Mouse (Mus musculus) forelimb bud, embryonic 11.5 days (tissue): ENCODE results near the gene Wasl.

Source experiments
- DNase-seq: peaks from one replicate; pipeline ENCODE4 v3.0.0-alpha.2; 2012; ENCODE audit warnings: low read depth, low spot score

Wasl gene

DNA sequence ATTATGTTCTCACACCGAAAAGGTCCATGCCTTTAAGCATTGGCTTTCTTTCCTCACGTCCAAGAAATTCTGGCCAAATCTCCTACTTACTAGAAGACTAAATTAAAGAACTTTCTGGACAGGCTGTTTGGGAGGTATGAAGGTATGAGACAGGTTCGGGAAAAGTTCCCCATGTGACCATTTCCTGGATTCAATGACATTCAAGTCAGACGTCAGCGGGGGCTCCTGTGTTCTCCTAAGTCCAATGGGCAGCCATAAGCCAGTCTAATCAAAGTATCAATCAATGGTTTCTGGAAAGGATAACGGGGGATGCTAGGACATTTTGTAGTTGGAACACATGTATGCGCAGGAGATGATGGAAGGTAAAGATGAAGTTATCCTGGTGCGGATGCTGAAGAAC, 59.2 kb downstream of the Wasl start:
- no peak for DNase-seq

DNA sequence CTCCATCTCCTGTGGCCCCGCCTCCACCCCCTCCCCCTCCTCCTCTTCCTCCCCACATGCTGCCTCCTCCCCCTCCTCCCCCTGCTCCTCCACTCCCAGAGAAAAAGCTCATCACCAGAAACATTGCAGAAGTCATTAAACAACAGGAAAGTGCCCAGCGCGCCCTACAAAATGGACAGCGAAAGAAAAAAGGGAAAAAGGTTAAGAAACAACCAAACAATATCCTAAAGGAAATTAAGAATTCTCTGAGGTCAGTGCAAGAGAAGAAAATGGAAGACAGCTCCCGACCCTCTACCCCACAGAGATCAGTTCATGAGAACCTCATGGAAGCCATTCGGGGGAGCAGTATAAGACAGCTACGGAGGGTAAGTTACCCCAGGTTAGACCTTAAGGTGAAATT, 60.5 kb downstream of the Wasl start:
- DNase-seq = no peak

DNA sequence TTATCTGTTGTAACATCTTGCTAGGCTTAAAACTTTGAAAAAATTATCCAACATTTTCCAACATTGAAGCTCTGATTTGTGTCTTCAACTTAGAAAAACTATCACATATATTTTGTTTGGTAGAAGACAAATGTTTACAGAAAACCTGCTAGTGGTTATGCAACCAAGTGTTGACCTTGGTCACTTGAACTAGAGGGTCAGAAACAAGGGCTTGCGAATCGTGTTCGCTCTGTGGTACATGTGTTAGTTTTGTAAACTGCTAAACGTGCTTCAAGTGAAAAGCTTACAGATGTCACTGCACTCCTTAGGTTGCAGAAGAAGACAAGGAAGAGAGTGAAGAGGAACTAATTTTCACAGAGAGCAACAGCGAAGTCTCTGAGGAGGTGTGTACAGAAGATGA, 61.8 kb downstream of the Wasl start:
- DNase-seq = no peak

DNA sequence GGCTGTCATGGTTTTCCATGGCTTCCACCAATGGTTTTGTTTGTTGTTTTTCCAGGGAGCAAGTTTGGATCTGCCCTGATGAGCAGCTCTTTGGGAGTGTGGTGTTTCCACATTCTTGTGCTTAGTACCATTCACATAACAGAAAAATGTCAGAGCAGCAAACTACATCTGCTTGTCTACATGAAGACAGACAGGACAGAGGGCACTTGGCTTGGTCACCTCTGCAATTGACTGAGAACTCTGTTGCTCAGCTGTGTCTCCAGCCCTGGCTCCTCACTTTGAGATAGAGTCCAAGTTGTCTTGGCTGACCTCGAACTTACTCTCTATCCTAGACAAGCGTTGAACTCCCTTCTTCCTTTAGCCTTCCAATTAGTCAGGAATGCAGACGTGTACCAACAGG, 62.5 kb downstream of the Wasl start:
- DNase-seq = no peak

DNA sequence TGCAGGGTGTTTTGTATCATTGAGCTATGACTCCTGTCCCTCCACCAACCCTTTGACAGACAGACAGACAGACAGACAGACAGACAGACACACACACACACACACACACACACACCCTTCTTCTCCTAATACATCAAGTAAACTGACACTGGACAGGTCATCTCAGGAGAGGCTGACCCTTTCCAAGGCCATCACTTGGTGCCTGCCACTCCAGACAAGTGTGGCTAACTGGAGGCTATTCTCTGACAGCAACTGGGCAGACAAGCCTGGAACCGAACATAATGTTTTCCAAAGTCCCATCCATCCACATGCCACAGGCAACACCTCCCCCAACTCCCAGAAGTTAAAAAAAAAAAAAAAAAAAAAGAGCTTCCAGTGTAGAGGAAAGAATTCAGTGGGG, 63.1 kb downstream of the Wasl start:
- DNase-seq = no peak

DNA sequence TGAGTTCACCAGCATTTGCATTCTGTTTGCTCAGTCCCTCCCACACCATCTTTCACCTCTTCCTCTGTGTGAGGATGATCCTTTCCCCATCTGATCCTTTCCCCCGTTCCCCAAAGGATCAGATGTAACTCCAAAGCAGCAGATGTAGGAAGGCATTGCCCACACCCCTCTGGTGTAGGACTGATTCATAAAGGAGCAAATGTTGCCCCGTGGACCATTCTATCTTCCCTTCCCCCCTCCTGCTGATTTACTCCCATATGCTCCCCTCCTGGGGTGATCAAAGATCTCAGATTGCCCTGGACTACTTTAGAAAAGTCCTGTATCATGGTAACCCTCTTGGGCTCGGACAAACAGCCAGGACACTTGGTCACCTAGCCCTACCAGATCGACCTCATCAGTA, 64.1 kb downstream of the Wasl start:
- no peak for DNase-seq

DNA sequence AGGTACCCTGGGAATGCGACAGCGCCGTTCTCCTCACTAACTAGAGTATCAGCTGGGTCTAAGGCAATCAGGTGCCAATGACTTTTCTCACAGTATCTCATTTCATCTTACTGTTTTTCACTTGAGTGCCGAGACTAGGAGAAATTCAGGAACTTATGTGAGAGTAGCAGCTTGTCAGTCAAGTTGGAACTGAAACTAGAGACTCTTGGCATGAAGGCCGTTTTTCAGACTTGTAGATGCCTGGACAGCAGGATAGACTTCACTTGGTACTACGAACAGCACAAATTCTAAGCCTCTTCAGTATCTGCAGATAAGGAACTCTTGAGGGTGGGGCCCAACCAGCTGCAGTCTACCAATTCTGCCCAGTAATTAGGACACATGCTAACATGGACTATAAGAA, 64.7 kb downstream of the Wasl start:
- no peak for DNase-seq

DNA sequence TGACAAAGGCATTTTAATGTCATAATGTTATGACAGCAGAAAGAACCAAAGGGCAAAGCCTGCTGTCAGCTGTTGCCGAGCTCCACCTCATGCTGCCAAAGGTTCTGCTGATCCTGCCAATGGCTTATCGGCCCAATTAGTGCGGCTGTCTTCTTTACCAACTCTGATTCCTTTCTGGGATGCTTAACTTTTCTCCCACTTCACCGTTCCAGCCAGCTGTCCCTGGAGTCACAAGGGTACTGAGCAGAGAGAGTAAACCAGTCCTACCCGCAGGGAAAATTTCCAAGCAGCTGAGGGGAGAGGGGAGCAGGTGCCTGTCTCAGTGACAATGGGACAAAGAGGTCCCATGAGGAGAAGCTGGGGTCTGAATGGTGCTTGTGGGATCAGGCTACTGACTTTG, 65.2 kb downstream of the Wasl start:
- DNase-seq = no peak

DNA sequence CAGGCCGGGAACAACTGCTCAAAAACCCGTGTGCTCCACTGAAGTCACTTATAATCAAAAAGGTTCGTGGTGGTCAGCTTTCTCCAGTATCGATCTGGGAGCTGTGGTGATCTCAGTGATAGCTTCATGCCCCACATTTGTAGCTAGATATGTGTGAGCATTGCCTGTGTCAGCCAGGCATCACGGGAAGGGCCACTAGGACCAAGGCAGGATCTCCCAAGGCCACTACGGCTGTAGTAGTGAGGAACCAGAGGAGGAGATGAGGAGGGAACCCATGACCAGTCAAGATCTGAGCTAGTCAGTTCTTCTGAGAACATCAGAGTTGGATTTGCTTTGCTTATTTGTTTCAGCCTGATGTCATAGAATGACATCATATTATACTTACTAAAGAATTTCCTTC, 65.6 kb downstream of the Wasl start:
- no peak for DNase-seq

DNA sequence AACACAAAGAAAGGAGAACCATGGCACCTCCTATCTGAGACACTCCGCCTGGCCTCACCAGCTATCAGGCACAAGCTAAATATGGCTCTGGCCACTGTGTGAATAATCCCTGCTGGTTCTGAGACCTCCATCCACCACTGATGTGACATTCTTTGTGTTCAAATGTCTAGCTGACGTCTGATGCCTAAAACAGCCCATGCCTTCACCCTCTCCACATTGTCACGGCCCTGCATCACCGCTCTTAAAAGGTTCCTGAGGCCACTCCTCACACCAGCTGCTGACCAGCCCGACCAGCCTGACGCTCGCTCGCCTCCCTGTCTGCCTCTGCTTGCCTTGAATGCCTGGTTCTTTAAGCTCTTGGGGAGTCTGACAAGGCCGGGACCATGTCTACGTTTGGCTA, 67.3 kb downstream of the Wasl start, which contains the start of gene Lmod2:
Gene Lmod2, plus strand, starts transcription at position 263 of the 400 bp plus-strand sequence.
- DNase-seq = no peak

DNA sequence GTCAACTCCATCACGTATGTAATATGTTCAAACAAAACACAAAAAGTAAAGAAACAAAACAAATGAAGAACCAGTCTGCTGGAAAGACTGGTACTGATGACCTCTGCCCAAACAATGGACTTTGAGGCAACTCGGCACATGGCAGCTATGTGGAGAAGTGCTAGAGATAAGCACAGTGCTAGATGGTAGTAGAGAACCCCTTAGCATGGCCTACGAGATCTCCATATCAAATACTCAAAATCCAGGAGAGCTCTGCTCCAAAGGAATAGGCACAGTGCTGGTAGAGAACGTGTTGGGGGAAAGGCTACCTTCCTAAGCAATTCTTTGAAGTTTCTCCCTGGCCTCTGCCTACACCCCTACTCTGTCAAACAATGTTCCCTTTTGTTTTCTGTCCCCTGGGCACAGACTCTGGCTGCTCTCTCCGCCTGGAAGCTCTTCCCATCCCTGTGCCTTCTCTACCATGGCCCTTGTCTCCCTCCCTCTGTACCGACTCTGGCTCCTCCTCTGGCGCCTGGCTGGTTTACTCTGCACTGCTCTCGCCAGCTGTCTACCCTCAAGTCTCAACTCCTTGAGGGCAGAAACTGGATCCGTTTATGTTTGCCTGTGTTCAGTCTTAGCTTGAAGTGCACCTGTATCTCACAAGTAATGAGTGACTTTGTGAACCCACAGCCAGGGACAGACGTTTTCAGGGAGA, 73.1 kb downstream of the Wasl start:
- DNase-seq = no peak

DNA sequence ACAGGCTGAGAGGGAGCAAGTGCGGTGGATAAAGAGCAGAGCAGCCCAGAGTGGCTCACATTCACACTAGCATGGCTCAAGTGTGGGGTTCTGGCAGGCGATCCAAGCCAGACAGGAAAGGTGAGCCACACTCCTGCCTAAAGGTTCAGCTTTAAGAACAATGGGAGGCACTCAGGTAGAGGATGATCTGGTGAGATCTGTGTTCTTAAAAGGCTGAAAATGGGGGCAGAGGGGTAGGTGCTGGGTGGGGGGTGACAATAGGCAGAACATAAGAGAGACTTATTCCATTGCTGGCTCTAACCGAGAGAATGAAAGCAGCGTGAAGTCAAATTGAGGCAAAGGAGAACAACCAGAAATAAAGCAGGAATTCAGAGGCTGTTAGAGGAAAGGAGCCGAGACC, 74.5 kb downstream of the Wasl start:
- no peak for DNase-seq

DNA sequence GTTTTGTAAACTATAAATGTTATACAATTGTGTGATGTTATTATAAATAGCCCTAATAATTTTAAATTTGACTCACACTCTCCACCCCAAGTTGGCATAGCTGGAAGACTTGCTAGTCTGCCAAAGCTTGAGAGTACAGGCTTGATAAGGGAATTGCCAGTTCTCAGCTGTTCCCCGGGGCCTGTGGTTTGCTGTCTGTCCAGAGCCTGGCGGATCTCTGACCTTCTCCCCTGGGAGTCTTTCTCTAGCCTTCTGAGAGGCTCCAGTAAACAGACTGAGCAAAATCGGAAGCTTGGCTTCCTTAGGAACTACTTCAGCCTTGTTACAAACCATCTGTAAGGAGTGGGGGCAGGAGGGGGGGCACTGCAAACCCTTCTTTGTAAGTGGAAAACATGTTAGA, 77.9 kb downstream of the Wasl start:
- no peak for DNase-seq

DNA sequence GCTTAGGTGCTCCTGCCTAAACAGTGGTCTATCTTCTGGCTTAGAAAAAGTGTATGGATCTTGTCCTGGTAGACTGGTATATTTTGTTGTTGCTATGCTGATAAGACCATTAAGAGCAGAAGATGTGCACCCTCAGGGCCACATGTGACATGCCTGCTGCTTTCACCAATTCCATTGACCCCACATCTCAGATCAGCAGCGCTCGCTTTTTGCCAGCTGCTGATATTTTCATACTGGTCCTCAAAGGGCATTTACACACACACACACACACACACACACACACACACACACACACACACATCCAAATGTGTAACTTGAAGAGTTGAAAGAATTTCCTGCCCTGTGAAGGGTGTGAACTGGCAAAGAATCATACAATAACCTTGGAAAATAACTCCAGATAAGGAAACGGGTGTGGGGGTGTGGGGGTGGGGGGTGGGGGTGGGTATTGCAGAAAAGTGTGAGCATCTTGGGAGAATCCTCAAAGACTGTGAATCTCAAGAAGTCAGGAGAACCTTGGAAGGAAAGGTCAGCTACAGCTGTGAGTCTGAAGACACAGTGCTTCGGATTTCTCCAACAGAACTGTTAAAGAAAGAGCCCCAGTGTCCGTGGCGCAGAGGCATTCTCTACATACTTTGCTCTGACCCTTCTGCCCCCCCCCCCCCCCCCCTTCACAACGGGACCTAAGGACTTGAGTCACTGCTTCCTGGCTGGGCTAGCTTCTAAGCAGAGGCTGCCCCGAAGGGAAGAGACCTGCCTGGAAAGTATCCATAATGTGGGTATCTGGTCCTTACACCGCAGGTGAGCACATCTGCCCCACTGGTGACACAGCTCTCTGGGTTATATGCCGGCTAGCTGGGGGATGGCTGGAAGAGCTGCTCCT, 79.1 kb downstream of the Wasl start:
- DNase-seq = no peak

DNA sequence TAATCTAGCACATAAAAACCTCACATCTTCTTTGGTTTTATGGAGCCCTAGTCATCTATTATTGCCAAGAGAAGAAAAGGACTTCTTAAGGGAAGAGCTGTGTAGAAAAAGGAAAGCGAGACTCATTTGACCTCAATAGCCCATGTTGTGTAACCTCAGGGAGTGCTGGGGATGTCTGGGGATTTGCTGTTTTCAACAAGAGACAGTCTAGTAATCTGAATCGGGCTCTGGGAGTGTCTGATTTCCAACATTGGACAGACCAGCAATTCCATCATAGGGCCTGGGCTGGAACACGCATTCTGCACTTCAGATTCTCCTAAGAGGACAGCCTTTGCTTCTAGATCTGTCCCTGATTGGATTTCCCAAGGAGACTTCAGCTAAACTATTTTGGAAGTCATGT, 81.4 kb downstream of the Wasl start:
- no peak for DNase-seq

DNA sequence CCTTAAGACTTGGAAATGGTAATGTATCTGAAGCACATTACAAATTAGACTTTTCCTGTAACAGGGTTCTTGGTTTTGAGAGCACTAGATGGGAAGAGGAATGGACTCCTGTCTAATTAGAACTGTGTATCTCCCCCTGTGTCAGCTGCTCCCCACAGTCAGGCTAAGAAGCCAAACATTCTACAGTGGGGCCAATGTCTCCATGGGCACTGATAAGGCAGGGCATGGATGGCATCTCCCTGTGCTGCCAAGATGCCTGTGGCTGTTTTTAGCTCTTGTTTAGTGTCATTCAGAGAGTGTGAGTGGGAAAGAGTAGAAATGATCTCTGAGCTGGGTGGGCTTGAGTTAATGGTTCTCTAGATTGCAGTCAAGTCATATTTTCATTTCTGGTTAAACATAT, 91.5 kb downstream of the Wasl start:
- no peak for DNase-seq

DNA sequence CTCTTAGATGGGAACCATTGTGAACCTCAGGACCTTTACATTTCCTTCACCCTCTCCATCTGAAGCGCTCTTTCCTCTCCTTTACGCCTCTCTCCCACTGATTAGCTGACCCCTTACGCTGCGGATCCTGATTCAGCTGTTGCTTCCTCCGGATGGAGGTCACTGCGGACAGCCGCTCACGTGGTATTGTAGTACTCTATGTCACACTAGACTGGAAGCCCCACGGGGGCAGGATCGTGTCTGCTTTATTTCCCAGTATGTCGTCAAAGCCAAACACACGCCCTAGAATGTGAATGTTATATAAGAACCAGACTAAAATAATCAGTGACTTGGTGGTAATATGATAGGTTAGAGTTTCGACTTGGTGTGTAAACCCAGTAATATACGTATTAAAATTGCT, 92.4 kb downstream of the Wasl start:
- no peak for DNase-seq

DNA sequence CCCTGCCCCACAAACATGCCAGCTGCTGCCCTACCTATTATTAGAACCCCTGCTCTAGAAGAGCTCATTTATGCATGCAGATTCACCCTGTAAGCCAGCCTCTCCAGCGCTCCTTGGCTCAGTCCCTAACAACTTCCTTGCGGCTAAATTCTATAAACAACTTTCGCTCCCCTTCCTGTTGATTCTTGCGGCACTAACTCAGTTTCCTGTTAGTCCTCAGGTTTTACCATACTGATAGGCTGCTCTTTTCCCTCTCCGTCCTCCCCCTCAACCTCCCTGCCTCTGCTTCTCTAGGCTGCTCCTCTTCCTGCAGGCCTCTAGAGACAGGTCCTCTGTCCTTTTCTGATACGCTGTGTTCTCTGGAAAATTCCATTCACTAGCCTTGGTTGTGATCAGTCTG, 93.7 kb downstream of the Wasl start:
- no peak for DNase-seq

DNA sequence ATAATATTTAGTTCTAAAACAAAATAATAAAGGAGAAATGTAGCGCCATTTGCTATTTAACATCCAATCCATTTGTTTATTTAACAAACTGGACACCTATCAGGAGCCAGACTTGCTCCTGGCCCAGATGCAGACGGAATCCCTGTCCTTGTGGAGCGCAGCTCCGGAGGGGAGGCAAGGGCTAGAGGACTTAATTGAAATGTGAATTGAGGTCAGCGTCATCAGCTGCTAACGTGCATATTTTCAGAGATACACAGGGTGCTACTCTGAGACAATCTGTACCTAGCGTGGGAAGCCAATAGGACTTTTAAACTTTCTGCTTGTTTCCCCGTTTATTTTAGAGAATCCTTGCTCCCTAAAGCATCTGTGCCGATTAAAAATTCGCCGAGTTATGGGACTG, 94.5 kb downstream of the Wasl start:
- no peak for DNase-seq

DNA sequence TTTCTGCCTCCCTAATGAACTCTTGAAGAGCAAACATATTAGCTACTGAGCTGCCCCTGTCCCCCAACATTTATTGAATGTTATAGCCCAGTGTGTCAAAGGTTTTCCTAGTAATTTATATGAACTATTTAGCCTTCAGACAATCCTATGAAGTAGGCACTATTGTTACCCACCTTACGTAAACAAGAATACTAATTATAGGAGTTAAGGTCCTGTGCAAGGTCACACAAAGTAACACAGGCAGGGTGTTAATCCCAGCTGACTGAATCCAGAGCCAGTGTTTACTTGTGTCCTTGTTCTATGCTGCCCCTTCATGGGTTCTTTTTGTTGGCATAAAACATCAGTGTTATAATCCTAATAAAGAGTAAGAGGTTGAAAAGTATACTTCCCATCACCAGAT, 95.1 kb downstream of the Wasl start:
- no peak for DNase-seq

DNA sequence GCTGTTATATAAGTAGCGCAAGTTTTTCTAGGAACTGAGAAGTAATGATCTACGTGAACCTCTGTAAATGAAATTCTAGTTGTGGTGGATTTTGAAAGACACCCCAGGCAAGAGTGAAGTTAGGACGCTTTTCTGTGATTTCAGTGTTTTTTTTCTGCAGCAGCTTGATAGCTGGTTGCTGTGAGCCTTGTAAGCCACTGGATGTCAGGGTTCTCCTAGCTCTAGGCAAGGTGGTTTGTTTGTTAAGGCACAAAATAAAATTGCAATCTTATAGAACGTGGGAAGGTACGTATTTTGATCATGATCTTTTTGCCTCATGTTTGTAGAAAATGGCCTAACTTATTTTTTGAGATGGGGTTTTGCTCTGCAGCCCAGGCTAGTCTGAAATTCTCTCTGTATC, 95.8 kb downstream of the Wasl start:
- DNase-seq = no peak

DNA sequence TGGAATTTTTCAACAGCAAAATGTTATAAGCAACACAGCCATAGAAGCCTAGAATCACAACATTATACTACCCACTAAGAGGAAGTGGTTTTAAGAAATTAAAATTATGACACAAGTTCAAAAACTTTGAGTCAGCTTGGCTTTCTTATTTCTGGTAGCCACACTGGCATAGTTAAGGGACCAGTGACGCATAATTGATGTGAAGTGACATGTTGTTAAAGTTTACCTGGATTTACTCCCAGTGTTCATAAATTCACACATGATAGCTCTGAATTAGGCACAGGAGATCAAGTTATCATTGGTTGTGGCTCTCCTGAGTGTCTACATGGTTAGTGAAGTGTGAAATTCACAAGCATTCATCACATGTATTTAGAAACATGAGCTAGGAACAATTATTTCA, 99.9 kb downstream of the Wasl start:
- DNase-seq = no peak

DNA sequence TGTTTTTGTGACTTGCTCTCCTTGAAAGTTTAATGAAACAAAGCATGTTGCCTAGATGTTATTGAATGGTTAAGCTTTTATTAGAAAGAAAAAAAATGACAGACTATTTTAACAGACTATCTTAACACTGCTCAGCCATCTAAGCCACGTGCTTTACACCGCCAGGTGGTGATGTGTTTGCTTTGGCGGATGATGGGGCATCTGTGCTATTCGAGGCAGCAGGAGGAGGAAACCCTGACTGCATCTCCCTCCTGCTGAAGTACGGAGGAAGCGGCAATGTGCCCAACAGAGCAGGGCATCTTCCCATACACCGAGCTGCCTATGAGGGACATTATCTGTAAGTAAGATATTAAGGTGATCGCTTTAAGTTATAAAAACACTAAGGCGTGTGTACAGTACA, 100.7 kb downstream of the Wasl start:
- no peak for DNase-seq
